Mouse (Mus musculus) liver, adult 2 months (tissue): ENCODE measurements around the gene Klhl30. TPM values are rescaled to one million over a fixed set of nuclear protein-coding genes. Genes with fewer than 3 reads are reported as not detected.

Experiments
- DNase-seq: peaks from one replicate; pipeline ENCODE4 v3.0.0-alpha.2; 2011; ENCODE audit warnings: low read depth, low spot score; ENCODE audit errors: extremely low read depth
- H3K27ac ChIP-seq: fragments of 200-500 bp; replicated peaks from 2 replicates; pipeline ENCODE4 v1.5.1; 2012; ENCODE audit warnings: low read depth, mild to moderate bottlenecking, control low read depth, inconsistent platforms, low read length; ENCODE audit not compliant: insufficient read depth
- H3K27me3 ChIP-seq: fragments of 200-500 bp; 2 replicates; pipeline ENCODE4 v1.6.1; 2012; ENCODE audit warnings: mild to moderate bottlenecking, moderate library complexity, low read length, inconsistent platforms; ENCODE audit not compliant: control insufficient read depth, insufficient read depth
- H3K36me3 ChIP-seq: fragments of 200-500 bp; 2 replicates; pipeline ENCODE4 v1.6.1; 2012; ENCODE audit warnings: low read length, inconsistent platforms; ENCODE audit not compliant: control insufficient read depth, insufficient read depth
- H3K4me1 ChIP-seq: fragments of 200-500 bp; 2 replicates; pipeline ENCODE4 v1.6.1; 2011; ENCODE audit warnings: low read length; ENCODE audit not compliant: control insufficient read depth, insufficient read depth
- H3K4me3 ChIP-seq: fragments of 200-500 bp; 2 replicates; pipeline ENCODE4 v1.5.1; 2011; ENCODE audit warnings: low read depth, mild to moderate bottlenecking, control low read depth, low read length, moderate library complexity; ENCODE audit not compliant: insufficient read depth
- H3K79me2 ChIP-seq: fragments of 200-500 bp; 2 replicates; pipeline ENCODE4 v1.6.1; 2012; ENCODE audit warnings: inconsistent platforms, mild to moderate bottlenecking, low read length, moderate library complexity; ENCODE audit not compliant: control insufficient read depth, insufficient read depth
- H3K9ac ChIP-seq: fragments of 200-500 bp; 2 replicates; pipeline ENCODE4 v1.6.1; 2012; ENCODE audit warnings: low read depth, mild to moderate bottlenecking, control low read depth, inconsistent platforms, low read length
- CTCF ChIP-seq: fragments of 200-500 bp; IDR thresholded peaks from 2 replicates; pipeline ENCODE4 v1.5.1; 2011; ENCODE audit warnings: low read depth, low read length, control low read depth
- POLR2A ChIP-seq: fragments of 200-500 bp; IDR thresholded peaks from 2 replicates; pipeline ENCODE4 v1.6.1; 2011; ENCODE audit warnings: low read length, control low read depth; ENCODE audit not compliant: insufficient read depth; ENCODE audit errors: extremely low read depth
- WGBS: fragments of 180-500 bp; shearing (Covaris S2); methylation state at CpG from one replicate; pipeline ENCODE4 v1.1.7; 2018; 5-methylcytosine and 5-hydroxymethylcytosine counted together
- polyA plus RNA-seq: library from polyadenylated mRNA; depleted of rRNA; stranded (reverse); fragments of >200 nt; gene quantifications from 2 replicates; pipeline ENCODE4 v1.2.3, GENCODE M21; 2012
- total RNA-seq: library from RNA; depleted of rRNA; stranded (reverse); fragments of >200 nt; gene quantifications from 2 replicates; pipeline ENCODE4 v1.2.3, GENCODE M21; 2014

The Klhl30 gene
- total and polyA plus RNA-seq, 2 experiments, result not detected

DNA sequence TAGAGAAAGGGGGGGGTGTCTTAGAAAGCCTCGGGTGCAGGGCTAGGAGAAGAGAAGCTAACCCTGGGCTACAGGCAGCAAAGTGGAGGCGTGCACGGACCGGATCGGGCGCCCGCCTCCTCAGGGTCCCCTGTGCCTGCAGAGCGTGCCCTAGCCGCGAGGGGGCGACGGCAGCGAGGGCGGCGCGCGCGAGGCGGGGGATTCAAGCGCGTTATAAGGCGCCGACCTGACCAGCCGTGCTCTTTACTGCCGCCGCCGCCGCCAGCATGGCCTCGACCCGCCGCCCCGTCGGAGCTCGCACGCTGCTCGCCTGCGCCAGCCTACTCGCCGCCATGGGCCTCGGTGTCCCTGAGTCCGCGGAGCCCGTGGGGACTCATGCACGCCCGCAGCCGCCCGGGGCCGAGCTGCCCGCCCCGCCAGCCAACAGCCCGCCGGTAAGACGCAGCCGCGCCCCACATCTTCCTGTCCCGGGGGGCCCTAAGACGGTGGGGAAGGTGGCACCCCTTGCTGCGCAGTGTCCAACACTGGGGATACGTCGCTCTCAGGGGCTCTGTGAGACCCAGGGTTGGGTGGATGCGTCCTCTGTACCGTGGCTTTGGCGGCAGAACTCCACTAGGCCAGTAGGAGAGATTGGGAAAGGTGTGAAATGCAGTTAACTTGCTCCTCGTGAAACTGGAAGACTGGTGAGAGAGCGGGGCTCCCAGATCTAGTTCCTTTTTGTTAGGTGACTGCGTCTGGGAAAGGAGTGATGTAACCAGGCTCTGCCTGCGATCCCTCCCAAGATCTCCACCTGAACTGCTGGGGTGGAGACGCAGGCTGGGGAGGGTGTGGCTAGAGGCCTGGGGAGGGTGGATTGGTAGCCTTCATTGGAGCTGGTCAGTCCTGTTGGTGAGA is 15.6 kb downstream of the Klhl30 start, which contains the start of gene Erfe:
Gene Erfe (plus strand): TSS at position 216 of the 894 bp plus-strand sequence.
- Histone ChIP-seq H3K27me3 (0 out of 2 replicates have a peak, but pooled peaks cover 2% of the 10 kb centered on the region), H3K27ac (no peak within 1 kb of the TSS), H3K36me3 (no peaks in the 10 kb centered on the region), H3K4me1 (peaks cover 3% of the 10 kb centered on the region; the same call in 1 of the 2 replicates), H3K4me3 (peak within 1 kb of the TSS; percentile 30), H3K9ac (peak within 1 kb of the TSS; percentile 33), H3K79me2 (no peaks in the 10 kb centered on the region)
- no peak for TF ChIP-seq POLR2A
- TF ChIP-seq CTCF, result peak; percentile 81
- no peak for DNase-seq
- 4% methylated on average over 65 of the region's 68 CpGs for WGBS

GRCm38 (mm10) chr1:91367295-91367694 is 16.5 kb downstream of the Klhl30 start:
- 99% methylated on average over 3 of the region's 3 CpGs for WGBS
- Histone ChIP-seq H3K9ac (no peak overlapping the region), H3K36me3 (no peaks in the 10 kb centered on the region; the same call in 1 of the 2 replicates), H3K4me1 (peaks cover 3% of the 10 kb centered on the region; the same call in 1 of the 2 replicates), H3K27ac (no peak overlapping the region), H3K4me3 (no peak overlapping the region), H3K27me3 (0 out of 2 replicates have a peak, but pooled peaks cover 2% of the 10 kb centered on the region), H3K79me2 (no peaks in the 10 kb centered on the region)
- no peak for TF ChIP-seq CTCF
- TF ChIP-seq POLR2A, result no peak
- DNase-seq, result no peak

DNA sequence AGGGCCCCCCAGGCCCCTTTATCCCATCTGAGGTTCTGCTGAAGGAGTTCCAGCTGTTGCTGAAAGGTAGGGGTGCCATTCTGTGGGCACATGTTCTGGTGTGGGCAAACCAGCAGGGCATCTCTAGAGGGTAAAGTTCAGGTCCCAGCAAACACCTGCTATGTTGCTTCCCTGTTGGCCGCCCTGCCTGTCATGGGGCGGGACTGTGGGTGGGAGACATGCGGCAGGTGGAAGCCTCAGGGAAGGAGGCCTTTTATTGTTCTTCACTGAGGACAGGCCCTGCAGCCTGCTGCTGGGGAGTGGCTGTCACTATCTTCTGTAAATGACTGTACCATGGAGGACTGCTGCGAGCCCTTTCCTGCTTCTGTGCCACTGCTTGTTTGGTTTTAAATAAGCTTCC is 18.6 kb downstream of the Klhl30 start:
- H3K36me3 ChIP-seq, result peaks cover 11% of the 10 kb centered on the region

DNA sequence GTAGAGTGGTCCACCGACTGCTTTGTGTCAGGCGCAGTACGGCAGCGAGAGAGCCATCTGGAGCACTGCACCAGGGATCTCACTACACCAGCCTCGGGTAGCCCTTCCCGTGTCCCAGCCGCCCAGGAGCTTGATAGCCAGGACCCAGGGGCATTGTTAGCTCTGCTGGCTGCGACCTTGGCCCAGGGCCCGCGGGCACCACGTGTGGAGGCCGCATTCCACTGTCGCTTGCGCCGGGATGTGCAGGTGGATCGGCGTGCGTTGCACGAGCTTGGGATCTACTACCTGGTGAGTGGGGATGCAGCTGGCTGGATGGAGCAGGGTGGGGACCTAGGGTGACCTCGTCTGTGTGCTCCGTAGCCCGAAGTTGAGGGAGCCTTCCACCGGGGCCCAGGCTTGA is 19.2 kb downstream of the Klhl30 start:
- Histone ChIP-seq H3K36me3 (peaks cover 17% of the 10 kb centered on the region), H3K27ac (no peak overlapping the region), H3K4me3 (no peak overlapping the region), H3K4me1 (peaks cover 3% of the 10 kb centered on the region; the same call in 1 of the 2 replicates), H3K27me3 (0 out of 2 replicates have a peak, but pooled peaks cover 2% of the 10 kb centered on the region), H3K79me2 (no peaks in the 10 kb centered on the region), H3K9ac (no peak overlapping the region)
- 70% methylated on average over 23 of the region's 23 CpGs for WGBS
- no peak for TF ChIP-seq POLR2A
- no peak for TF ChIP-seq CTCF
- DNase-seq, result no peak

More for the DNA sequence above, 18.6 kb downstream of the Klhl30 start:
- 0 out of 2 replicates have a peak, but pooled peaks cover 2% of the 10 kb centered on the region for H3K27me3 ChIP-seq
- no peak overlapping the region for H3K9ac ChIP-seq
- H3K79me2 ChIP-seq, result no peaks in the 10 kb centered on the region
- no peak for DNase-seq
- peaks cover 3% of the 10 kb centered on the region; the same call in 1 of the 2 replicates for H3K4me1 ChIP-seq
- H3K27ac ChIP-seq, result no peak overlapping the region
- H3K4me3 ChIP-seq, result no peak overlapping the region
- TF ChIP-seq POLR2A (no peak), CTCF (no peak)
- WGBS, result 54% methylated on average over 4 of the region's 4 CpGs

- DNase-seq, result no peak
- Histone ChIP-seq H3K27ac (no peak overlapping the region), H3K9ac (no peak overlapping the region), H3K79me2 (no peaks in the 10 kb centered on the region), H3K4me1 (no peaks in the 10 kb centered on the region), H3K4me3 (no peak overlapping the region), H3K36me3 (peaks cover 48% of the 10 kb centered on the region), H3K27me3 (no peaks in the 10 kb centered on the region)
- no peak for TF ChIP-seq CTCF
- TF ChIP-seq POLR2A, result no peak
- WGBS, result 91% methylated on average over 6 of the region's 6 CpGs
These were observed 22.6 kb downstream of the Klhl30 start for GRCm38 (mm10) chr1:91373414-91373835.

DNA sequence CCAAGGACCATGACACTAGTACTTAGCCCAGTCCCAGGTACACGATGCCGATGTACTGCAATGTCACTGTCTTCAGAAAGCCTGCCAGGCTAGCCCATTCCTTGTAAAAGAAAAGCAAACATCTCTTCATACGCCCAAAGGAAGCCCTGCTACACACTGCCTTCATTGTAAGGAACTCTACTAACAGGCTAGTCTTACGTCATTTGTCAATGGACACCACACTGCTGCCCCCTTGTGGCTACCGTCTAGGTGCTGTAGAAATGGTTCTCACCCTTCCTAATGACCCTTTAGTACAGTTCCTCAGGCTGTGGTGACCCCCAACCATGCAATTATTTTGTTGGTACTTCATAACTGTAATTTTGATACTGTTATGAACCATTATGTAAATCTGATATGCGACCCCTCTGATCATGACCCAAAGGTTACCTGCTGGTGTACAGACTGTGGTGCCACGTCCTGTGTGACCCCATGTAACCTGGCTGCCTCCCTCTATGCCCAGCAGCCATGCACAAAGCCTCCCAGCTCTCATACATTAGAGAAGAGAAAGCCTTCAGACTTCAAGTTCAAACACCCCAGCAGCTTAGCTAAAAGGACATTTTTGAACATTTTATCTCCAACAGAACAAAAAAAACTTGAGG is 29.8 kb downstream of the Klhl30 start:
- Histone ChIP-seq H3K36me3 (peaks cover 76% of the 10 kb centered on the region), H3K27ac (no peak overlapping the region), H3K4me1 (peaks cover 8% of the 10 kb centered on the region), H3K9ac (no peak overlapping the region), H3K27me3 (no peaks in the 10 kb centered on the region), H3K79me2 (no peaks in the 10 kb centered on the region), H3K4me3 (no peak overlapping the region)
- DNase-seq, result peak; percentile 64
- no peak for TF ChIP-seq POLR2A
- peak; percentile 69 for TF ChIP-seq CTCF
- WGBS, result 51% methylated on average over 7 of the region's 7 CpGs
